Comparison of ENCODE assay signal across 20 mouse cellular contexts in genomic region chrX:73595297-73595938, GRCm38 (mm10). TPM values are rescaled to one million over a fixed set of nuclear protein-coding genes. Genes with fewer than 3 reads are reported as not detected.
DNase-seq lines count a peak whose midpoint lies in the region; TF ChIP-seq lines count a peak whose summit lies in the region.
"Had no signal": no experiment of that assay in that cellular context is flagged by ENCODE, and none has a peak within 500 bp of the region (broad histone marks: within the 10 kb centered on the region; RNA-seq: fewer than 3 reads in every experiment).

No protein-coding gene starts in this region.

- 49% methylated on average over 4 of the region's 4 CpGs for WGBS in kidney, adult 2 months
- WGBS in liver, adult 2 months = 33% methylated on average over 4 of the region's 4 CpGs

- no peak for TF ChIP-seq CTCF in kidney, adult 2 months (conservative IDR thresholded peaks at IDR 0.05; ENCODE audit: insufficient read depth, insufficient read length, low read depth, low read length)
- TF ChIP-seq CTCF in liver, adult 2 months (IDR thresholded peaks at IDR 0.05; ENCODE audit: low read depth, low read length) = no peak

- peaks cover 9% of the 10 kb centered on the region; the same call in 1 of the 2 replicates for H3K4me1 ChIP-seq in kidney, adult 2 months (ENCODE audit: control insufficient read depth, insufficient read depth, low read length)
- no peaks in the 10 kb centered on the region for H3K4me1 ChIP-seq in liver, adult 2 months (ENCODE audit: control insufficient read depth, insufficient read depth, low read length)
- H3K4me1 ChIP-seq: forebrain, embryonic 12.5 days; hindbrain, embryonic 15.5 days; midbrain, embryonic 15.5 days; neural tube, embryonic 12.5 days; stomach, embryonic 15.5 days had no signal

- TF ChIP-seq POLR2A in kidney, adult 2 months (IDR thresholded peaks at IDR 0.05; ENCODE audit: low read depth, low read length) = no peak
- TF ChIP-seq POLR2A in liver, adult 2 months (IDR thresholded peaks at IDR 0.05; ENCODE audit: extremely low read depth, insufficient read depth, low read length) = no peak

- H3K9ac ChIP-seq in liver, adult 2 months (ENCODE audit: low read depth, low read length) = no peak overlapping the region
- H3K9ac ChIP-seq: forebrain, embryonic 12.5 days; hindbrain, embryonic 15.5 days; midbrain, embryonic 15.5 days; neural tube, embryonic 12.5 days; stomach, embryonic 15.5 days had no signal

- H3K79me2 ChIP-seq in liver, adult 2 months (ENCODE audit: control insufficient read depth, insufficient read depth, low read length) = no peaks in the 10 kb centered on the region

- H3K27me3 ChIP-seq in kidney, adult 2 months (replicated peaks; ENCODE audit: control insufficient read depth, insufficient read depth, low read length) = no peaks in the 10 kb centered on the region
- H3K27me3 ChIP-seq in liver, adult 2 months (ENCODE audit: control insufficient read depth, insufficient read depth, low read length) = no peaks in the 10 kb centered on the region
- H3K27me3 ChIP-seq: hindbrain, embryonic 15.5 days; midbrain, embryonic 15.5 days; neural tube, embryonic 12.5 days had no signal

- no peaks in the 10 kb centered on the region for H3K36me3 ChIP-seq in kidney, adult 2 months (ENCODE audit: control insufficient read depth, insufficient read depth, low read length)
- H3K36me3 ChIP-seq in liver, adult 2 months (ENCODE audit: control insufficient read depth, insufficient read depth, low read length) = no peaks in the 10 kb centered on the region
- H3K36me3 ChIP-seq: forebrain, embryonic 12.5 days; G1E; hindbrain, embryonic 15.5 days; midbrain, embryonic 15.5 days; neural tube, embryonic 12.5 days; stomach, embryonic 15.5 days had no signal

- peak overlapping the region; percentile 74 for H3K27ac ChIP-seq in kidney, adult 2 months (ENCODE audit: insufficient read depth, low read depth, low read length)
- no peak overlapping the region for H3K27ac ChIP-seq in liver, adult 2 months (replicated peaks; ENCODE audit: insufficient read depth, low read depth, low read length)
- H3K27ac ChIP-seq: forebrain, embryonic 12.5 days; hindbrain, embryonic 15.5 days; macrophage; midbrain, embryonic 15.5 days; neural tube, embryonic 12.5 days; stomach, embryonic 15.5 days had no signal

- peak; percentile 49 for DNase-seq in kidney, adult 2 months
- no peak for DNase-seq in kidney, adult 11 months
- peak; percentile 42 for DNase-seq in liver, adult 2 months (ENCODE audit: extremely low read depth, low read depth, low spot score)
- DNase-seq in liver = no peak
- DNase-seq in kidney, postnatal 36 days = peak; percentile 24 to 25
- no peak for DNase-seq in right cerebral cortex, postnatal 36 days (ENCODE audit: low spot score in 2 of 2)
- no peak for DNase-seq in gastrocnemius, adult 18-20 months (ENCODE audit: low spot score)
- DNase-seq: cerebellum, adult 11 months; cerebellum, adult 9-11 months; gastrocnemius, postnatal 36 days; heart, postnatal 4 days; right cerebral cortex, postnatal 14 days; thymus, postnatal 4 days had no signal

- H3K4me3 ChIP-seq in kidney, adult 2 months (ENCODE audit: insufficient read depth, low read depth, low read length) = no peak overlapping the region
- H3K4me3 ChIP-seq in liver, adult 2 months (ENCODE audit: insufficient read depth, low read depth, low read length) = no peak overlapping the region
- H3K4me3 ChIP-seq: forebrain, embryonic 12.5 days; hindbrain, embryonic 15.5 days; midbrain, embryonic 15.5 days; neural tube, embryonic 12.5 days; stomach, embryonic 15.5 days had no signal

RNA-seq across cellular contexts. Expression of gene Dusp9, which starts 43.8 kb away (rescaled TPM):
- 8.4 and 9.2 TPM in 2 replicates for polyA plus RNA-seq in kidney, adult 2 months (2012; rRNA removed)
- 0.07 TPM in 1 of 2 replicates, not detected in the other for total RNA-seq in liver, adult 2 months (2014; rRNA removed)
- 0.04 TPM in 1 of 2 replicates, not detected in the other for polyA plus RNA-seq in liver, adult 2 months (2012; rRNA removed)
- not detected for total RNA-seq in gastrocnemius, adult 18-20 months (2021)
- total RNA-seq: gastrocnemius, postnatal 36 days had no signal

Comparison
In these comparisons a context has a peak if more than half of its experiments do, and no peak if none do; other contexts are left out.
1. DNase-seq: peak in kidney, adult 2 months (single experiment), liver, adult 2 months (single experiment) and kidney, postnatal 36 days (2 of 2); none in kidney, adult 11 months (single experiment), liver (single experiment), right cerebral cortex, postnatal 36 days (0 of 2) and gastrocnemius, adult 18-20 months (single experiment).